Mouse (Mus musculus) gastrocnemius, adult 2 months (tissue): Measurements from ENCODE around the gene Bag3. TPM values are rescaled to one million over a fixed set of nuclear protein-coding genes. Genes with fewer than 3 reads are reported as not detected.
A peak's percentile ranks its signal among the peaks of the same experiment; 100 is the strongest.

ENCODE experiments used
- DNase-seq: peaks from one replicate; pipeline ENCODE4 v3.0.0; 2022
- H3K27ac ChIP-seq: fragments of 200-600 bp; 2 replicates; pipeline ENCODE4 v1.8.1; 2022; ENCODE audit warnings: mild to moderate bottlenecking
- H3K4me3 ChIP-seq: fragments of 200-600 bp; 2 replicates; pipeline ENCODE4 v1.8.1; 2022; ENCODE audit warnings: mild to moderate bottlenecking, moderate library complexity
- CTCF ChIP-seq: fragments of 200-600 bp; IDR thresholded peaks from 2 replicates; pipeline ENCODE4 v1.8.1; 2022; ENCODE audit warnings: antibody characterized with exemption, mild to moderate bottlenecking, moderate library complexity
- intact Hi-C: fragments of 180-260 bp; cut with DNase I; formaldehyde crosslinking; loops from one replicate; pipeline ENCODE4 v1.15.1; 2025
- total RNA-seq, 2 experiments: library from RNA; stranded (reverse); gene quantifications; 2 replicates each; pipeline ENCODE4 v1.2.3; 2021

The Bag3 gene
- total RNA-seq, 2 experiments from 2014 or later, result 133 to 186 TPM

DNA sequence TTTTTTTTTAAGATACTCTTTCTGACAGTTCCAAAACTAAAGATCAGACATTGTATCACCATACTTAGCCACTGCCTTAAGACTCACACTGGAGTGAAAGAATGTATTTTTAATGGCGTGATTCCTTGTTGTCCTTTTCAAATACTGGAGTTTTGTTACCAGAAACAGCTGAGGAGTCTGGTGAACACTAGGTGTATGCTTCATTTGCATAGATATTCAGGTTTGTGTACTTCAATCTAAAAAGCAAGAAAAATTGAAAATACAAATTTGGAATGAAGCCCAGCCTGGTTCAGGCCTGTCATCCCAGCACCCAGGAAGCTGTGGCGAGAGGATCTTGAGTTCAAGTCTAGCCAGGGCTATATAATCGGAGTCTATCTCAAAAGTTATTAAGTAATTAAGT lies 1.2 kb downstream of the Bag3 start:
- DNase-seq, result no peak
- peak overlapping the region; percentile 98 for H3K4me3 ChIP-seq
- H3K27ac ChIP-seq, result peak overlapping the region; percentile 99
- intact Hi-C loops, result loop anchor here (5.0 kb wide), 3 partner anchors 33 to 88 kb away; partner anchors contain the start of genes Inpp5f and Tial1
- no peak for TF ChIP-seq CTCF

DNA sequence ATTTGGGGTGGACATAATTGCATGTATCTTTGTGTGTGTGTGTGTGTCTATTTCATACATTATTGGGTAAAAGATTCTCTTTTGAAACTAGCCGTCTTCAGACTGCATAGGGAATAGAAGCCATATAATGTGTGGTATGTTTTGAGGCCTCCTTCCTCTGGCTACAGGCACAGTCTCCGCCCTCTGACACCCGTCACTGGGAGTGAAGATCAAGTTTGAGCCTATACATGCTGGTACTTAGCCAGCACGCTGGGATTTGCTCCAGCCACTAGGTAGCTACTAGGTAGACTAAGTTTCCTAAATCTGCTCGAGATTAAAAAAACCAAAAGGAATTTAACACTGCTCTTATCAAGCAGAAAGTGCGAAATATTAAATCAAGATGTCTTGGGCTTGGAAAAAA lies 3.2 kb downstream of the Bag3 start:
- intact Hi-C loops, result no loop called here
- DNase-seq, result no peak
- peak overlapping the region; percentile 99 for H3K27ac ChIP-seq
- peak overlapping the region; percentile 57 for H3K4me3 ChIP-seq
- no peak for TF ChIP-seq CTCF

DNA sequence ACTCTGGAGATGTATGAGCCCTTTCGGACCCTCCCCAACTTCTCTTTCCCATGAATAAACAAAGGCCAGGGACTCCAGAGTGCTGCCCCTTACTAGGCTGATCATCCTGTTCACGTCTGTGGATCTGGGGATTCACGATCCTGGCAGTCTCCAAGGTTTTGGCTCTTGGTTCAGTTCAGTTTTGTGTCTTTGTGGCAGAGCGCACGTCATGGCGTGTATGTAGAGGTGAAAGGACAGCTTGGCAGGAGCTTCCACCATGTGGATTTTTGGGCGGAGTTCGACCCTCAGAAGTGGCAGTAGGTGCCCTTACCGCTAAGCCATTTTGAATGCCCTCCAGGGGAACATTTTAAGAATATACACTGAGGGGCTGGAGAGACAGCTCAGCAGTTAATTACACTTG lies 5.2 kb downstream of the Bag3 start:
- intact Hi-C loops, result no loop called here
- peak overlapping the region; percentile 57 for H3K4me3 ChIP-seq
- no peak for TF ChIP-seq CTCF
- peak overlapping the region; percentile 99 for H3K27ac ChIP-seq
- no peak for DNase-seq

DNA sequence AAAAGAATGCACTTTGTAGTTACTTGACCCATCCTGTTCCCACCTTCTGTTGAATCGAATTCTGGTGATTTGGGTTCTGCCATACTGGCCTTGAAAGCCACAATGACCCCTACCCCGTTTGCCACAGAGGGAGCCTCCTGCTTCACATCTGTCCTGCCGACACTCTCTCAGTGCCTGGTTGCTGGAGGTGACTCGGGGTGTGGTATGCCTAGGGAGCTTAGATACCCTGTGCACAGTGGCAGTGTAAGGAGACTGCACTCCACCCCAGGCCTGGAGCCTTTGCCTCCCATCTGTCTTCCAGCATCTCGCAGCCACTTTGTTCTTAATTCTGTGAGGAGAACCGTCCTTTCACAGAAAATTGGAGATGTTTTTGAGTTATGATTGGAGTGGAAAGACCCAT lies 5.7 kb downstream of the Bag3 start:
- Histone ChIP-seq H3K27ac (peak overlapping the region; percentile 99), H3K4me3 (peak overlapping the region; percentile 57)
- intact Hi-C loops, result no loop called here
- no peak for DNase-seq
- TF ChIP-seq CTCF, result no peak

DNA sequence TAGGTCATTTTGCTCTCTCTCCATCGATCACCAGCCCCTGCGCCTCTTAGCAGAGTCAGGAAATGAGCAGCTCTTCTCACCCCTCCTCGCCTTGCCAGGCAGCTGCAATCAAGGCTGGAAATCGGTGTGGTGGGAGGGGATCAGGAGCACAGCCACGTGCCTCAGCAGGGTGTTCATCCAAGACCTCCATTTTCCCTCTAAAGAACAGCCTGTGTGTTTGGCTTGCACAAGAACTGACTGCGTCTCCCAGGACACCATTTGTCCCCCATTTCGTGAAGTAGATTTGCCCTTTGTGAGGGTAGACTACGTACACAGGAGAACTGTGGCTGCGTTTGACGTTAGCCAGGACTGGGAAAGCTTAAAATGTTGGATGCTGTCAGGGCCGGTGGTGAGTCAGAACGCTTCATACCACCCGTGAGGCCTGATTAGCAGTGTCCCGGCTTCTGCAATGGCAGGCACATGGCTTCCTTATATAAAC lies 6.2 kb downstream of the Bag3 start:
- Histone ChIP-seq H3K4me3 (peak overlapping the region; percentile 57), H3K27ac (peak overlapping the region; percentile 99)
- peak; percentile 72 for DNase-seq
- no peak for TF ChIP-seq CTCF
- intact Hi-C loops, result no loop called here

GRCm38 (mm10) chr7:128531031-128531430 lies 7.6 kb downstream of the Bag3 start:
- TF ChIP-seq CTCF, result no peak
- intact Hi-C loops, result no loop called here
- peak overlapping the region; percentile 60 for H3K4me3 ChIP-seq
- peak; percentile 65 for DNase-seq
- peak overlapping the region; percentile 99 for H3K27ac ChIP-seq

- intact Hi-C loops, result no loop called here
- Histone ChIP-seq H3K27ac (peak overlapping the region; percentile 99), H3K4me3 (peak overlapping the region; percentile 60)
- no peak for TF ChIP-seq CTCF
- peak; percentile 80 for DNase-seq
These were observed 8.5 kb downstream of the Bag3 start for GRCm38 (mm10) chr7:128531929-128532328.

- peak overlapping the region; percentile 99 for H3K27ac ChIP-seq
- intact Hi-C loops, result no loop called here
- no peak for TF ChIP-seq CTCF
- no peak for DNase-seq
- peak overlapping the region; percentile 40 for H3K4me3 ChIP-seq
These were observed 9.2 kb downstream of the Bag3 start for GRCm38 (mm10) chr7:128532441-128533166.

DNA sequence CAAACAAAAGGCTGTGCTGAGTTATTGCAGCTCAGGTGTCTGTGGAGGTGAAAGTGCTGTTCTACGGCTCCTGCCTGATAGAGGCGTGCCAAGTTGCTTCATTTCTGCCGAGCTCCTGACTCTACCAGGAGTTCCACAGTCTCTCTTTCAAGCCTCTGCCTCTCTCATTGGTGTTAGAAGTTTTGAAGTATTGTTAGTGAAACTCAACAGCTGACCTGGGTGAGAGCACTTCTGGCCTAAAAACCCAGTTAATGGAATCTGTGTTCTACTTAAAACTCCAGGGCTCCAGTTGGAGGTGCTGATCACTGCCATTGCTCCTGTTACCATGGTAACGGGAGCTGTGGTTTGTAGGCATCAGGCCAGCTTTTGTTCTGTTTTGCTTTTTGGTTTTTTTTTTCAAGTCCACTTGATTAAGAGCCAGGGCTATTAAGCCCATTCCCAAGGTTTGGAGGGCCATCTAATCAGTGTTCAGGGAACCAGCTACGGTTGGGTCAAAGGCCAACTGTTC lies 11.6 kb downstream of the Bag3 start:
- peak overlapping the region; percentile 99 for H3K27ac ChIP-seq
- no peak for TF ChIP-seq CTCF
- intact Hi-C loops, result no loop called here

DNA sequence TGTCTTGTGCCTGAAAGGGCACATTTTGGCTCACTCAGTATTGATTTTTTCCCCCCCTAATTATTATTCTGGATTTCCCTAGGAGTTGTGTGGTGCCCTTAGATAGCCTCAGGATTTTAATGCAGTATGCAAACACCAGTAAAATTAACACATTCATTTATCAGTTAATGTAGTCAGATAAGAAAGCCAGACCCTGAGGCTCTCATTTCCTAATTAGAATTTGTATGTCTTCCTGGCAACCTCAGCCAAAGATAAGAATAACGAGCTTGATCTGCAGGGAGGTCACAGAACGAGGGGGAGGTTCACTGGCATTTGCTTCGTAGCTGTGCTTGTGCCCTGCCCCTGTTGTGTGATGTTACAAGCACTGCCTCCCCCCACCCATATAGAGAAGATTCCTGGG lies 12.7 kb downstream of the Bag3 start:
- intact Hi-C loops, result no loop called here
- Histone ChIP-seq H3K27ac (peak overlapping the region; percentile 99), H3K4me3 (no peak overlapping the region)
- no peak for DNase-seq
- TF ChIP-seq CTCF, result no peak

More for the DNA sequence above, 11.6 kb downstream of the Bag3 start:
- no peak overlapping the region for H3K4me3 ChIP-seq
- no peak for DNase-seq

GRCm38 (mm10) chr7:128537676-128538075 lies 14.3 kb downstream of the Bag3 start:
- Histone ChIP-seq H3K27ac (peak overlapping the region; percentile 99), H3K4me3 (peak overlapping the region; percentile 33)
- intact Hi-C loops, result no loop called here
- TF ChIP-seq CTCF, result no peak
- peak; percentile 69 for DNase-seq

- intact Hi-C loops, result no loop called here
- H3K4me3 ChIP-seq, result peak overlapping the region; percentile 33
- no peak for TF ChIP-seq CTCF
- DNase-seq, result peak; percentile 69
- H3K27ac ChIP-seq, result peak overlapping the region; percentile 99
These were observed 14.8 kb downstream of the Bag3 start for GRCm38 (mm10) chr7:128538196-128538595.

DNA sequence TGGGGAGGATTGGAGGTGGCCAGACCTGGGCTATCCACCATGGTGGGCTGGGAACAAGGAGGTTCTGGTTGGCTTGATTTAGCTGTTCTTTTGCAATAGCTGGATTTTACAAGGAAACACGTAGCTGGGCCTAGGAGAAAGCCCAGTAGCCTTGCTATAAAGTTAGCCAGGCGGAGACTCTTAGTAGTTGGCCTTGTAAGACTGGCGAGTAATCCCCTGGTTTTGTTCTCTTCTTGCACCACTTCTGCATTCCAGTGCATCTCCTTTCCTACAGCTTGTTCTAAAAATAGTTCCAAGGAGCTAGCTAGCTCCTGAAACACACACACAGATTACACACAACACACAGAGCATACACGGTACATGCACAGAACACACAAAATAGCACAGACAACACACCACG lies 15.4 kb downstream of the Bag3 start:
- TF ChIP-seq CTCF, result no peak
- intact Hi-C loops, result no loop called here
- peak overlapping the region; percentile 33 for H3K4me3 ChIP-seq
- peak overlapping the region; percentile 99 for H3K27ac ChIP-seq
- DNase-seq, result no peak
